13 mouse cellular contexts compared by ENCODE assay signal in genomic region chr8:117364374-117365160, GRCm38 (mm10).
A peak's percentile ranks its signal among the peaks of the same experiment; 100 is the strongest.
DNase-seq lines count a peak whose midpoint lies in the region; ATAC-seq and TF ChIP-seq lines count a peak whose summit lies in the region.
"Had no signal": no experiment of that assay in that cellular context is flagged by ENCODE, and none has a peak within 500 bp of the region (broad histone marks: within the 10 kb centered on the region; RNA-seq: fewer than 3 reads in every experiment).

No protein-coding gene starts in this region.

- H3K4me2 ChIP-seq in liver, embryonic 11.5 days = no peak overlapping the region

- TF ChIP-seq POLR2A in liver, adult 2 months (IDR thresholded peaks at IDR 0.05; ENCODE audit: extremely low read depth, insufficient read depth, low read length) = no peak

- peak; percentile 58 for DNase-seq in adrenal gland, adult 8-10 months
- no peak for DNase-seq in adrenal gland, postnatal 4 days (ENCODE audit: low spot score in 2 of 2)
- DNase-seq in liver, adult 2 months (ENCODE audit: extremely low read depth, low read depth, low spot score) = peak; percentile 55
- no peak for DNase-seq in liver, embryonic 11.5 days (ENCODE audit: low spot score)
- DNase-seq in right cerebral cortex, postnatal 10 days (ENCODE audit: low spot score in 2 of 2) = no peak
- DNase-seq in spleen, postnatal 14 days (ENCODE audit: low spot score in 2 of 2) = no peak
- DNase-seq: cerebellum, adult 11 months; retina, postnatal 1 day had no signal

- WGBS in liver, adult 2 months = 63% methylated on average over 19 of the region's 19 CpGs
- 84% methylated on average over 19 of the region's 19 CpGs for WGBS in liver, embryonic 11.5 days

- H3K9ac ChIP-seq in liver, adult 2 months (ENCODE audit: low read depth, low read length) = no peak overlapping the region
- H3K9ac ChIP-seq in liver, embryonic 11.5 days (ENCODE audit: low read depth, low read length) = no peak overlapping the region

- H3K9me3 ChIP-seq in liver, embryonic 11.5 days (ENCODE audit: control insufficient read depth, low read length) = no peaks in the 10 kb centered on the region
- H3K9me3 ChIP-seq: hindbrain, embryonic 10.5 days; megakaryocyte, embryonic 14.5 days had no signal

- no peak overlapping the region for H3K4me3 ChIP-seq in liver, adult 2 months (ENCODE audit: insufficient read depth, low read depth, low read length)
- H3K4me3 ChIP-seq in liver, embryonic 11.5 days (ENCODE audit: low read depth, low read length) = no peak overlapping the region
- H3K4me3 ChIP-seq: erythroblast, embryonic 14.5 days; hindbrain, embryonic 10.5 days; megakaryocyte, embryonic 14.5 days had no signal

- H3K27me3 ChIP-seq in liver, adult 2 months (ENCODE audit: control insufficient read depth, insufficient read depth, low read length) = no peaks in the 10 kb centered on the region
- H3K27me3 ChIP-seq in liver, embryonic 11.5 days (replicated peaks; ENCODE audit: control insufficient read depth, insufficient read depth, low read length) = no peaks in the 10 kb centered on the region
- H3K27me3 ChIP-seq: megakaryocyte, embryonic 14.5 days had no signal

- H3K36me3 ChIP-seq in liver, adult 2 months (ENCODE audit: control insufficient read depth, insufficient read depth, low read length) = no peaks in the 10 kb centered on the region
- H3K36me3 ChIP-seq in liver, embryonic 11.5 days (ENCODE audit: control insufficient read depth, insufficient read depth, low read length) = no peaks in the 10 kb centered on the region
- H3K36me3 ChIP-seq: hindbrain, embryonic 10.5 days had no signal

- H3K27ac ChIP-seq in liver, adult 2 months (replicated peaks; ENCODE audit: insufficient read depth, low read depth, low read length) = no peak overlapping the region
- no peak overlapping the region for H3K27ac ChIP-seq in liver, embryonic 11.5 days (ENCODE audit: low read depth, low read length)
- H3K27ac ChIP-seq: hindbrain, embryonic 10.5 days had no signal

- ATAC-seq in liver, embryonic 11.5 days (replicated peaks; ENCODE audit: low FRiP score) = no peak
- ATAC-seq in granulocyte monocyte progenitor cell, adult 5-6 weeks (replicated peaks; ENCODE audit: poor library complexity, severe bottlenecking) = peak; percentile 76
- peak; percentile 71 for ATAC-seq in megakaryocyte progenitor cell, adult 5-6 weeks (replicated peaks; ENCODE audit: poor library complexity)

- H3K4me1 ChIP-seq in liver, adult 2 months (ENCODE audit: control insufficient read depth, insufficient read depth, low read length) = peaks cover 27% of the 10 kb centered on the region
- peaks cover 51% of the 10 kb centered on the region for H3K4me1 ChIP-seq in liver, embryonic 11.5 days (replicated peaks; ENCODE audit: control insufficient read depth, insufficient read depth, low read length)

- H3K79me2 ChIP-seq in liver, adult 2 months (ENCODE audit: control insufficient read depth, insufficient read depth, low read length) = peaks cover 47% of the 10 kb centered on the region

- no peak for TF ChIP-seq CTCF in liver, adult 2 months (IDR thresholded peaks at IDR 0.05; ENCODE audit: low read depth, low read length)

Comparison
In these comparisons a context has a peak if more than half of its experiments do, and no peak if none do; other contexts are left out.
1. DNase-seq: peak in adrenal gland, adult 8-10 months (single experiment) and liver, adult 2 months (single experiment); none in adrenal gland, postnatal 4 days (0 of 2), liver, embryonic 11.5 days (single experiment), right cerebral cortex, postnatal 10 days (0 of 2) and spleen, postnatal 14 days (0 of 2).